Mouse (Mus musculus) heart, postnatal 0 days (tissue): Measurements from ENCODE around the gene Cltrn.

ENCODE experiments used
- CTCF ChIP-seq: IDR thresholded peaks from 2 replicates; pipeline ENCODE4 v1.5.1; 2016; ENCODE audit warnings: antibody characterized with exemption, control low read depth, low read depth
- EP300 ChIP-seq: IDR thresholded peaks from 2 replicates; pipeline ENCODE4 v1.6.1; 2016; ENCODE audit warnings: antibody characterized with exemption, low read depth

DNA sequence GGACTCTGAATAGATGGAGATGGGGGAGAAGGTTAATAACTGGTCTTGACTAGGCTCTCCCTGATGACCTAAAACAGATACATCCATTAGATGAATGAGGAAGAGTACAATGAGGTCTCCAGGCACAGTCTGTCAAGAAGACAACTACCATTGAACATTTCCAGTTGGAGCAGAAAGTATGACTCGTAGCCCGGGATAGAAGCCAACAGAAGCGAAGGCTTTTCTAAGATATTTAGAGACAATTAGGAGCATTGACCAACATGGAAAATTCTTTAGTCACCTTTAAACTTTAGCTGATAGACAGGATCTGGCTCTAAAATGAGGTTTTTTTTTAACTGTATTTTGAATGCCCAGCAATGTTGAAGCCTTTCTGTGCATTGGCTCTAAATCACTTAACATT, 44.9 kb downstream of the Cltrn start:
- TF ChIP-seq CTCF: no peak
- no peak for TF ChIP-seq EP300
